Mouse (Mus musculus) heart, postnatal 0 days (tissue): Measurements from ENCODE around the gene Gm12258. TPM values are rescaled to one million over a fixed set of nuclear protein-coding genes. Genes with fewer than 3 reads are reported as not detected.

Source experiments
- ATAC-seq: fragments of 200-750 bp; cut with Nextera tagmentation; 2 replicates; pipeline ENCODE4 v1.8.0; 2017; ENCODE audit warnings: low read depth, moderate number of reproducible peaks, moderate library complexity; ENCODE audit not compliant: insufficient read depth
- DNase-seq: peaks from one replicate; pipeline ENCODE4 v3.0.0-alpha.2; 2016; ENCODE audit warnings: low spot score
- H3K27ac ChIP-seq: fragments of 300-500 bp; sonication (generic); 2 replicates; pipeline ENCODE4 v1.5.1; 2014; ENCODE audit warnings: low read depth, mild to moderate bottlenecking
- H3K27me3 ChIP-seq: fragments of 300-500 bp; sonication (generic); 2 replicates; pipeline ENCODE4 v1.6.1; 2014; ENCODE audit warnings: low read length, mixed read lengths; ENCODE audit not compliant: control insufficient read depth, insufficient read depth
- H3K36me3 ChIP-seq: fragments of 300-500 bp; sonication (generic); replicated peaks from 2 replicates; pipeline ENCODE4 v1.6.1; 2014; ENCODE audit warnings: low read length, mixed read lengths; ENCODE audit not compliant: control insufficient read depth, insufficient read depth
- H3K4me1 ChIP-seq: fragments of 300-500 bp; sonication (generic); 2 replicates; pipeline ENCODE4 v1.6.1; 2014; ENCODE audit warnings: antibody characterized with exemption; ENCODE audit not compliant: control insufficient read depth, insufficient read depth
- H3K4me2 ChIP-seq: fragments of 300-500 bp; sonication (generic); 2 replicates; pipeline ENCODE4 v1.6.1; 2014; ENCODE audit warnings: low read depth, mild to moderate bottlenecking, low read length, moderate library complexity
- H3K4me3 ChIP-seq: fragments of 300-500 bp; sonication (generic); 2 replicates; pipeline ENCODE4 v1.5.1; 2014; ENCODE audit warnings: low read depth, low read length
- H3K9ac ChIP-seq: fragments of 300-500 bp; sonication (generic); replicated peaks from 2 replicates; pipeline ENCODE4 v1.6.1; 2014; ENCODE audit warnings: low read depth, low read length, mixed read lengths
- H3K9me3 ChIP-seq: fragments of 300-500 bp; sonication (generic); replicated peaks from 2 replicates; pipeline ENCODE4 v1.6.1; 2016; ENCODE audit warnings: low read length; ENCODE audit not compliant: control insufficient read depth
- CTCF ChIP-seq: IDR thresholded peaks from 2 replicates; pipeline ENCODE4 v1.5.1; 2016; ENCODE audit warnings: antibody characterized with exemption, control low read depth, low read depth
- EP300 ChIP-seq: IDR thresholded peaks from 2 replicates; pipeline ENCODE4 v1.6.1; 2016; ENCODE audit warnings: antibody characterized with exemption, low read depth
- WGBS: fragments of 180-500 bp; shearing (Covaris S2); extraction: QIAGEN DNeasy Blood & Tissue Kit; methylation state at CpG from one replicate; pipeline ENCODE4 v1.1.7; 2014; 5-methylcytosine and 5-hydroxymethylcytosine counted together
- polyA plus RNA-seq: library from polyadenylated mRNA; unstranded; fragments of >200 nt; fragmentation: Nextera tagmentation; extraction: Ambion mirVana; gene quantifications from 2 replicates; pipeline ENCODE4 v1.2.1, GENCODE M21; 2015
- total RNA-seq: library from RNA; depleted of rRNA; stranded (reverse); fragments of >200 nt; gene quantifications from 2 replicates; pipeline ENCODE4 v1.2.3, GENCODE M21; 2014; ENCODE audit warnings: low replicate concordance; rRNA removed

Gene Gm12258
- total and polyA plus RNA-seq, 2 experiments from 2014 or later: 2.1 to 2.5 TPM

- Histone ChIP-seq H3K4me1 (peaks cover 5% of the 10 kb centered on the region; the same call in 1 of the 2 replicates), H3K4me2 (peak overlapping the region; percentile 81), H3K9me3 (no peaks in the 10 kb centered on the region), H3K9ac (peak overlapping the region; percentile 76), H3K27me3 (no peaks in the 10 kb centered on the region), H3K4me3 (peak overlapping the region; percentile 73), H3K36me3 (peaks cover 23% of the 10 kb centered on the region), H3K27ac (peak overlapping the region; percentile 91)
- no peak; the same call in 1 of the 2 replicates for ATAC-seq
- no peak for DNase-seq
- TF ChIP-seq CTCF: no peak
- TF ChIP-seq EP300: no peak
- 2% methylated on average over 8 of the region's 8 CpGs for WGBS
Observed at GRCm38 (mm10) chr11:58904410-58904718, 57.4 kb downstream of the Gm12258 start.

- ATAC-seq (no peak), DNase-seq (no peak)
- TF ChIP-seq EP300: no peak
- no peak for TF ChIP-seq CTCF
- peaks cover 21% of the 10 kb centered on the region for H3K36me3 ChIP-seq
- 50% methylated on average over 6 of the region's 6 CpGs for WGBS
- no peaks in the 10 kb centered on the region for H3K27me3 ChIP-seq
- peak overlapping the region; percentile 81; the same call in 1 of the 2 replicates for H3K4me2 ChIP-seq
- no peak overlapping the region for H3K27ac ChIP-seq
- no peak overlapping the region for H3K9ac ChIP-seq
- no peak overlapping the region for H3K4me3 ChIP-seq
- H3K9me3 ChIP-seq: no peaks in the 10 kb centered on the region
- peaks cover 5% of the 10 kb centered on the region; the same call in 1 of the 2 replicates for H3K4me1 ChIP-seq
Observed at GRCm38 (mm10) chr11:58904838-58905237, 57.9 kb downstream of the Gm12258 start.

Other genes with a start within 250 kb of the Gm12258 start
- not detected in 2 replicates for gene 2210407C18Rik, start 231.1 kb upstream of the Gm12258 start, total RNA-seq
- gene 2210407C18Rik, start 231.1 kb upstream of the Gm12258 start, polyA plus RNA-seq: not detected in 2 replicates
- not detected in 2 replicates for gene Olfr323, start 216.7 kb upstream of the Gm12258 start, total RNA-seq
- gene Olfr323, start 216.7 kb upstream of the Gm12258 start, polyA plus RNA-seq: not detected in 2 replicates
- not detected in 2 replicates for gene Trim58, start 206.7 kb upstream of the Gm12258 start, total RNA-seq
- gene Trim58, start 206.7 kb upstream of the Gm12258 start, polyA plus RNA-seq: 0.05 TPM in 1 of 2 replicates, not detected in the other
- not detected in 2 replicates for gene Olfr322, start 188.4 kb upstream of the Gm12258 start, total RNA-seq
- gene Olfr322, start 188.4 kb upstream of the Gm12258 start, polyA plus RNA-seq: not detected in 2 replicates
- not detected in 2 replicates for gene Olfr320, start 166.1 kb upstream of the Gm12258 start, total RNA-seq
- not detected in 2 replicates for gene Olfr320, start 166.1 kb upstream of the Gm12258 start, polyA plus RNA-seq
- not detected in 2 replicates for gene Olfr319, start 148.0 kb upstream of the Gm12258 start, total RNA-seq
- not detected in 2 replicates for gene Olfr319, start 148.0 kb upstream of the Gm12258 start, polyA plus RNA-seq
- not detected in 2 replicates for gene Olfr318, start 123.1 kb upstream of the Gm12258 start, total RNA-seq
- not detected in 2 replicates for gene Olfr318, start 123.1 kb upstream of the Gm12258 start, polyA plus RNA-seq
- gene Olfr317, start 107.9 kb upstream of the Gm12258 start, total RNA-seq: not detected in 2 replicates
- not detected in 2 replicates for gene Olfr317, start 107.9 kb upstream of the Gm12258 start, polyA plus RNA-seq
- gene Olfr316, start 94.4 kb upstream of the Gm12258 start, total RNA-seq: not detected in 2 replicates
- not detected in 2 replicates for gene Olfr316, start 94.4 kb upstream of the Gm12258 start, polyA plus RNA-seq
- not detected in 2 replicates for gene Olfr315, start 74.0 kb upstream of the Gm12258 start, total RNA-seq
- gene Olfr315, start 74.0 kb upstream of the Gm12258 start, polyA plus RNA-seq: not detected in 2 replicates
- gene Olfr314, start 64.2 kb upstream of the Gm12258 start, total RNA-seq: not detected in 2 replicates
- not detected in 2 replicates for gene Olfr314, start 64.2 kb upstream of the Gm12258 start, polyA plus RNA-seq
- gene Fam183b, start 45.2 kb upstream of the Gm12258 start, total RNA-seq: not detected in 2 replicates
- gene Fam183b, start 45.2 kb upstream of the Gm12258 start, polyA plus RNA-seq: 0.87 and 1.9 TPM in 2 replicates
- gene Olfr313, start 32.2 kb upstream of the Gm12258 start, total RNA-seq: 0.12 TPM in 1 of 2 replicates, not detected in the other
- 0.04 TPM in 1 of 2 replicates, not detected in the other for gene Olfr313, start 32.2 kb upstream of the Gm12258 start, polyA plus RNA-seq
- 0.35 TPM in 1 of 2 replicates, not detected in the other for gene Olfr312, start 17.9 kb upstream of the Gm12258 start, total RNA-seq
- gene Olfr312, start 17.9 kb upstream of the Gm12258 start, polyA plus RNA-seq: 0.05 TPM in 1 of 2 replicates, not detected in the other
- not detected in 2 replicates for gene Olfr311, start 7.9 kb upstream of the Gm12258 start, total RNA-seq
- gene Olfr311, start 7.9 kb upstream of the Gm12258 start, polyA plus RNA-seq: 0.07 TPM in 1 of 2 replicates, not detected in the other
- gene 2810021J22Rik, start 20.1 kb downstream of the Gm12258 start, total RNA-seq: 1.4 and 1.5 TPM in 2 replicates
- 2.2 and 3.4 TPM in 2 replicates for gene 2810021J22Rik, start 20.1 kb downstream of the Gm12258 start, polyA plus RNA-seq
- gene Zfp39, start 57.1 kb downstream of the Gm12258 start, total RNA-seq: 4.1 and 6.6 TPM in 2 replicates
- gene Zfp39, start 57.1 kb downstream of the Gm12258 start, polyA plus RNA-seq: 2.2 TPM in 2 replicates
- gene Btnl10, start 70.8 kb downstream of the Gm12258 start, total RNA-seq: not detected in 2 replicates
- 0.07 TPM in 1 of 2 replicates, not detected in the other for gene Btnl10, start 70.8 kb downstream of the Gm12258 start, polyA plus RNA-seq
- 301 and 362 TPM in 2 replicates for gene Rnf187, start 91.8 kb downstream of the Gm12258 start, total RNA-seq
- gene Rnf187, start 91.8 kb downstream of the Gm12258 start, polyA plus RNA-seq: 145 and 147 TPM in 2 replicates
- 26.3 and 44.3 TPM in 2 replicates for gene Hist3h2ba, start 101.8 kb downstream of the Gm12258 start, total RNA-seq
- 7.0 and 8.2 TPM in 2 replicates for gene Hist3h2ba, start 101.8 kb downstream of the Gm12258 start, polyA plus RNA-seq
- gene Hist3h2a, start 107.5 kb downstream of the Gm12258 start, total RNA-seq: 90.4 and 94.8 TPM in 2 replicates
- 43.1 and 63.4 TPM in 2 replicates for gene Hist3h2a, start 107.5 kb downstream of the Gm12258 start, polyA plus RNA-seq
- gene Trim17, start 107.5 kb downstream of the Gm12258 start, total RNA-seq: 0.62 TPM in 1 of 2 replicates, not detected in the other
- gene Trim17, start 107.5 kb downstream of the Gm12258 start, polyA plus RNA-seq: 0.26 and 0.33 TPM in 2 replicates
- gene Trim11, start 130.9 kb downstream of the Gm12258 start, total RNA-seq: 36.8 and 37.4 TPM in 2 replicates
- gene Trim11, start 130.9 kb downstream of the Gm12258 start, polyA plus RNA-seq: 26.0 and 26.5 TPM in 2 replicates